Mouse (Mus musculus) spleen, adult 2 months (tissue): ENCODE results near the gene Dennd6b.

Experiments
- CTCF ChIP-seq: fragments of 200-500 bp; IDR thresholded peaks from 2 replicates; pipeline ENCODE4 v1.5.1; 2011; ENCODE audit warnings: mild to moderate bottlenecking, inconsistent platforms; ENCODE audit not compliant: insufficient read depth, insufficient read length, insufficient replicate concordance; ENCODE audit errors: extremely low read depth
- POLR2A ChIP-seq: fragments of 200-500 bp; IDR thresholded peaks from 2 replicates; pipeline ENCODE4 v1.6.1; 2011; ENCODE audit warnings: low read depth, low read length, inconsistent platforms

DNA sequence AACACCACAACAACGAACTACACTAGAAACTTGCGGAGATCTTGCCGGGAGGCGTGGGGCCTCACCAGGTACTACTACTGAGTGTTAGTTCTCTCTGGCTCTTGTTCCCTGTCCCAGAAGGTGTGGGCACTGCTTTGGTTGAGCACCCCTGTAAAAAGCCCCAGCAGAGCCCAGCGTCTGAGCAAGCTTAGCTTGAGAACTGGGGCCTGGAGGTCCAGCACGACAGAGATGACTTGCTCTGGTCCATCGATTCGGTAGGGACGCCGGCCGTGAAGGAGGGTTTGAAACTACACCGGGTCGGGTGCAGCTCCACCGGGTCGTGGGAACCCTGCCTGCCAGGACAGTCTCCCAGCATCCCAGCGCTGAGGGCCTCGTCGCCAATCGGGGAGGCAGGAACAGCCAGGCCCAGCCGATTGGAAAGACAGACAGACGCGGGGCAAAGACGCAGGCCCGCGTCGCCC is 16.2 kb downstream of the Dennd6b start:
- TF ChIP-seq CTCF (no peak), POLR2A (no peak)
